Mouse (Mus musculus): ENCODE results near the gene Rps29. TPM values are rescaled to one million over a fixed set of nuclear protein-coding genes. Genes with fewer than 3 reads are reported as not detected.
"Not testable (repeated sequence)": the region's sequence is repeated elsewhere in the genome, so short reads cannot be mapped to it uniquely, and the experiment has no call there.

Gene Rps29
- total and polyA plus RNA-seq, 2 experiments from 2014 or later: 67.6 to 1,581 TPM

GRCm38 (mm10) chr12:69175975-69176374 is 17.0 kb upstream of the Rps29 start:
- ATAC-seq (ENCODE audit: insufficient read depth, low read depth) (no peak), DNase-seq (ENCODE audit: low spot score) (no peak)
- no peaks in the 10 kb centered on the region for H3K9me3 ChIP-seq (replicated peaks; ENCODE audit: control insufficient read depth, low read length)
- H3K36me3 ChIP-seq (replicated peaks; ENCODE audit: control insufficient read depth, insufficient read depth, low read length): peaks cover 4% of the 10 kb centered on the region; the same call in 1 of the 2 replicates
- H3K27ac ChIP-seq (ENCODE audit: low read depth): no peak overlapping the region
- H3K4me1 ChIP-seq (ENCODE audit: control insufficient read depth, insufficient read depth): no peaks in the 10 kb centered on the region
- no peaks in the 10 kb centered on the region for H3K27me3 ChIP-seq (ENCODE audit: control insufficient read depth, insufficient read depth, low read length)
- no peak overlapping the region for H3K4me2 ChIP-seq (ENCODE audit: low read depth, low read length)
- 91% methylated on average over 3 of the region's 3 CpGs for WGBS
- no peak for TF ChIP-seq CTCF (IDR thresholded peaks at IDR 0.05; ENCODE audit: low read depth)
- TF ChIP-seq EP300 (IDR thresholded peaks at IDR 0.05; ENCODE audit: low read depth): no peak
- no peak overlapping the region for H3K4me3 ChIP-seq (ENCODE audit: low read depth, low read length)
- no peak overlapping the region for H3K9ac ChIP-seq (replicated peaks; ENCODE audit: low read depth, low read length)

- H3K27me3 ChIP-seq (ENCODE audit: control insufficient read depth, insufficient read depth, low read length): no peaks in the 10 kb centered on the region
Observed at GRCm38 (mm10) chr12:69171307-69171706, 12.3 kb upstream of the Rps29 start.

DNA sequence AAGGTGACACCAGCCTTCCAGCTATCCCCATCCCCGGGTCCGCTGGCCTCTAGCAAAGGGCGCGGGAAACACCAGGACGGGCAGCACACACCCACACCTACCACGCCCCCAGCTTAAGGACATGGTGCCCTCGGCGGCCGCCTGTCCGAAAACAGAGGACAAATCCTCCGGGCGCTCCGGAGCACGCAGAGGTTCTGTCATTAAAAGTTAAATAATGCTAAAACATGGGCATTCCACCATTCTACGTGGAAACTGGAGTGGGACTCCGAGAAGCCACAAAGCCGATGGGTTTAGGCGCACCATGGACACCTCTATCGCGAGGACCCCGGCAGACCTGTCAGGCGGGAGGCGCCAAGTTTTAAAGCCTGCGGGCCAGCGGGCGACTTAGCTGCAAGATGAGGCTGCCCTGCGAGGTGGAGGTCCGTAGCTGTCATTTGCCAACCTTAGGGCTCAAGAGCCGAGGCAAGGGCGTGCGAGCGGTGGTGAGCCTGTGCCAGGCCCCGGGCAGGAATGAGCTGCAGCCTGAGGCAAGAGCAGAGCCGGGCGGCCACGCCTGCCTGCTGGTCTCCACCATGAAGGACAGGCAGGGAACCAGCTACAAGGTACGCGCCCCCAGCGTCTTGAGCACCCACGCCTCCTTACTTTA is 9.6 kb upstream of the Rps29 start, which contains the start of gene Lrr1:
Gene Lrr1, plus strand, starts transcription at position 354 of the 646 bp plus-strand sequence.
- WGBS: under 1% methylated on average over 40 of the region's 40 CpGs
- Histone ChIP-seq H3K4me3 (ENCODE audit: low read depth, low read length) (peak within 1 kb of the TSS; percentile 80), H3K27me3 (ENCODE audit: control insufficient read depth, insufficient read depth, low read length) (no peaks in the 10 kb centered on the region), H3K36me3 (replicated peaks; ENCODE audit: control insufficient read depth, insufficient read depth, low read length) (peaks cover 4% of the 10 kb centered on the region; the same call in 1 of the 2 replicates), H3K27ac (ENCODE audit: low read depth) (peak within 1 kb of the TSS; percentile 80), H3K4me2 (ENCODE audit: low read depth, low read length) (peak within 1 kb of the TSS; percentile 97), H3K9me3 (replicated peaks; ENCODE audit: control insufficient read depth, low read length) (no peaks in the 10 kb centered on the region), H3K9ac (replicated peaks; ENCODE audit: low read depth, low read length) (peak within 1 kb of the TSS; percentile 69), H3K4me1 (ENCODE audit: control insufficient read depth, insufficient read depth) (peaks cover 13% of the 10 kb centered on the region; the same call in 1 of the 2 replicates)
- peak; percentile 76 for DNase-seq (ENCODE audit: low spot score)
- TF ChIP-seq EP300 (IDR thresholded peaks at IDR 0.05; ENCODE audit: low read depth) (peak; percentile 98), CTCF (IDR thresholded peaks at IDR 0.05; ENCODE audit: low read depth) (no peak)
- ATAC-seq (ENCODE audit: insufficient read depth, low read depth): peak; percentile 95

More at GRCm38 (mm10) chr12:69171307-69171706, 12.3 kb upstream of the Rps29 start:
- Histone ChIP-seq H3K9me3 (replicated peaks; ENCODE audit: control insufficient read depth, low read length) (no peaks in the 10 kb centered on the region), H3K4me1 (ENCODE audit: control insufficient read depth, insufficient read depth) (peaks cover 13% of the 10 kb centered on the region; the same call in 1 of the 2 replicates), H3K36me3 (replicated peaks; ENCODE audit: control insufficient read depth, insufficient read depth, low read length) (peaks cover 4% of the 10 kb centered on the region; the same call in 1 of the 2 replicates), H3K4me2 (ENCODE audit: low read depth, low read length) (no peak overlapping the region), H3K9ac (replicated peaks; ENCODE audit: low read depth, low read length) (no peak overlapping the region), H3K27ac (ENCODE audit: low read depth) (no peak overlapping the region), H3K4me3 (ENCODE audit: low read depth, low read length) (no peak overlapping the region)
- DNase-seq (ENCODE audit: low spot score): no peak
- no peak for ATAC-seq (ENCODE audit: insufficient read depth, low read depth)
- TF ChIP-seq CTCF (IDR thresholded peaks at IDR 0.05; ENCODE audit: low read depth): no peak
- no peak for TF ChIP-seq EP300 (IDR thresholded peaks at IDR 0.05; ENCODE audit: low read depth)
- 90% methylated on average over 2 of the region's 2 CpGs for WGBS

- Histone ChIP-seq H3K9ac (replicated peaks; ENCODE audit: low read depth, low read length) (peak overlapping the region; percentile 69), H3K9me3 (replicated peaks; ENCODE audit: control insufficient read depth, low read length) (no peaks in the 10 kb centered on the region), H3K36me3 (replicated peaks; ENCODE audit: control insufficient read depth, insufficient read depth, low read length) (0 out of 2 replicates have a peak, but pooled peaks cover 4% of the 10 kb centered on the region), H3K4me3 (ENCODE audit: low read depth, low read length) (peak overlapping the region; percentile 80), H3K27me3 (ENCODE audit: control insufficient read depth, insufficient read depth, low read length) (no peaks in the 10 kb centered on the region), H3K27ac (ENCODE audit: low read depth) (peak overlapping the region; percentile 80), H3K4me1 (ENCODE audit: control insufficient read depth, insufficient read depth) (peaks cover 13% of the 10 kb centered on the region; the same call in 1 of the 2 replicates), H3K4me2 (ENCODE audit: low read depth, low read length) (peak overlapping the region; percentile 97)
- TF ChIP-seq CTCF (IDR thresholded peaks at IDR 0.05; ENCODE audit: low read depth): no peak
- ATAC-seq (ENCODE audit: insufficient read depth, low read depth) (no peak), DNase-seq (ENCODE audit: low spot score) (no peak)
- WGBS: 9% methylated on average over 18 of the region's 18 CpGs
Observed at GRCm38 (mm10) chr12:69167656-69168460, 8.9 kb upstream of the Rps29 start.

- H3K4me1 ChIP-seq (ENCODE audit: control insufficient read depth, insufficient read depth): peaks cover 13% of the 10 kb centered on the region; the same call in 1 of the 2 replicates
- not testable (repeated sequence) for H3K9me3 ChIP-seq (replicated peaks; ENCODE audit: control insufficient read depth, low read length); H3K27me3 ChIP-seq (ENCODE audit: control insufficient read depth, insufficient read depth, low read length); H3K4me2 ChIP-seq (ENCODE audit: low read depth, low read length); H3K4me3 ChIP-seq (ENCODE audit: low read depth, low read length); H3K27ac ChIP-seq (ENCODE audit: low read depth); DNase-seq (ENCODE audit: low spot score); H3K9ac ChIP-seq (replicated peaks; ENCODE audit: low read depth, low read length); ATAC-seq (ENCODE audit: insufficient read depth, low read depth); H3K36me3 ChIP-seq (replicated peaks; ENCODE audit: control insufficient read depth, insufficient read depth, low read length)
- 66% methylated on average over 8 of the region's 8 CpGs for WGBS
Observed at GRCm38 (mm10) chr12:69166861-69167581, 8.0 kb upstream of the Rps29 start.
